Mouse (Mus musculus): ENCODE data around the gene Syf2.

Gene Syf2

DNA sequence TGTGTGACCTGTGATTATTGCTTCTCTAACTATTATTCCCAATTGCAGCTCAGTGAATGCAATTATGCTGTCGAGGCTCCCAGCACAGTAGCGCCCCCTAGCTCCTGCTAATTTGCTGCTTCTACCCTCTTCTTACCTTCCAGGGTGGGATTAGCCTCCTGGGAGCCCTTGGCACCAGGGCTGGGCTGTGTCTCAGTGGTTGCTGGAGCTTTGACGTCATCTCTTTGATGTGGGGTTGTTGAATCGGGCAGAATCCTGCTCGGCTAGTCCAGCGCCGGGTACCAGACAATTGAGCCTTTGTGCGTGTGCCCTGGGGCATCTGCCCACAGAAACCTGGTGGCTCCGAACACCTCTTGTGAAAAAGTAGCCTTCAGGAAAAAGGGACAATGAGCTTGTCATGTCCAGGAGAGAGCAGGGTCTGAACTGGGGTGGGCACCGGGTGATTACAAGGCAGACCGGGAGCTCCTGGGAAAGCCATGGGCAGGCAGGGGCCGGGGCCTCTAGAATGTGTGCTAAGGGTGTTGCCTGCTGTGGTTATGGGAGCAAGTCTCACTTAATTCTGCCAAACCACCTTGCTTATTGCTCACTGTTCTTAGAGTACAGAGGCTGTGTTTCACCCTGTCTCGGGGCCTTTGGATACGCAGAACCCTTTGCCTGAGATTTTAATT, 44.7 kb downstream of the Syf2 start:
- no peak for DNase-seq (ENCODE audit: low spot score)

- DNase-seq (ENCODE audit: low spot score): no peak
Measured at GRCm38 (mm10) chr4:134975929-134976308, 45.2 kb downstream of the Syf2 start.

- DNase-seq (ENCODE audit: low spot score): no peak
Measured at GRCm38 (mm10) chr4:134978930-134979329, 48.2 kb downstream of the Syf2 start.

GRCm38 (mm10) chr4:134981959-134982431, 51.3 kb downstream of the Syf2 start:
- no peak for DNase-seq (ENCODE audit: low spot score)

- DNase-seq (ENCODE audit: low spot score): no peak
Measured at GRCm38 (mm10) chr4:134983136-134983535, 52.4 kb downstream of the Syf2 start.

DNA sequence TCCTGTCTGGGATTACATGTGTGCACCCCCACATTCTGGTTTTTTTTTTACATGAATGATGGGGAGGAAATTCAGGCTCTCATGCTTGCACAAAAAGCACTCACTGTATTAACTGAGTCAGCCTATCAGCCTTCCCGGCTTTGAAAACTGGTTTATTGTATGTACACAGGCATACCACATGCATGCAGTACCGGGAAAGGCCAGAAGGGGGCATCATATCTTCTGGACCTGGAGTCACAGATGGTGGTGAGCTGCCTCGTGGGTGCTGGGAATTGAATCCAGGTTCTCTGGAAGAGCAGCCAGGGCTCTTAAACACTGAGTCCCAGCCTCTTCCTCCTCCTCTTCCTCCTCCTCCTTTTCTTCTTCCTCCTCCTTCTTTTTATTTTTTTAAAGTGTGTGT, 53.9 kb downstream of the Syf2 start:
- DNase-seq (ENCODE audit: low spot score): peak; percentile 77

DNA sequence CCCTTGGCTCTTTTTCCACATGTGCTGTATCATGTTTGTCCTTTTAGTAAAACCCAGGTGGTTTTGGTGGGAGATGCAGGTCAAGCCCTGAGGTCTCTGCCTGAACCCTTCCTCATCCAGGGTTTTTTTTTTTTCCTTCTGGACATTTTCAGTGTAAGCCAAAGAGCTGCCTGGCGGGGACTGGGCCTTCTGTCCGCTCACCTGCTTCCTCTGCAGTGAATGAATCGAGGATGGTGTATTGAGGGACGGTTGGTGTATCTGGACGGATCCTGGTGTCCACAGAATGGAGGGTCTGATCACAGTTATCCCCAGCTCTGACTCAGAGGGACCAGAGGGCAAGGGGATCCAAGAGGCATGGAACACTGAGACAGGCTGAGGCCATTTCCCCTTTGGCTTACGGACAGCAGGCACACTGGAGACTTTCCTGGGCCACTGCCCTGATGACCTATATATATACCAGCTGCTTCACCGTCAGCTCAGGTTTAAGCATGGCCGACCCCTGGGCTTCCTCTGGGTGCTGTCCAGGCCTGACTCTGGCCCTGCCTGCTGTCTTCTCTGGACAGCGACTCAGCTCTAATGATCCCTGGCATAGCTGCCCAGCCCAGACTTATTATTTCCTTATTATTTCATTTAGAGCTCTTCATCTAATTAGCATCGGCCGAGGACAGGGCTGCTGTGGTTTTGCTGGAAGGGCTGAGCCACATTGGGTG, 55.1 kb downstream of the Syf2 start:
- no peak for DNase-seq (ENCODE audit: low spot score)

DNA sequence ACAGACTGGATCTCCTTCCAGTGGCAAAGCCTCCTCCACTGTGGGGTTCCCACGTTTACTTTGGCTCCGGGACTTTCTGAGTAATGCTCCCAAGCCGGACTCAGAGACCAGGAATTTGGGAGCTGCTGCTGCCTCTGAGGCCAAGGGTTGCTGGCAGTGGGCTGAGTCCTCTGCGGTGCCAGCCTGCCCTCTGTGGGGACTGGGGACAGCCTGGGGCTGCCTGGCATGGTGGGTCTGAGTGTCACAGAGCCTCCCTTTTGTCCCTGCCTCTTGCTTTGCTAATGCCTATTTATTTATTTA, 55.6 kb downstream of the Syf2 start:
- DNase-seq (ENCODE audit: low spot score): no peak

GRCm38 (mm10) chr4:134986963-134987362, 56.3 kb downstream of the Syf2 start:
- DNase-seq (ENCODE audit: low spot score): no peak
